ENCODE assay signal across 8 mouse cellular contexts in the genomic region with DNA sequence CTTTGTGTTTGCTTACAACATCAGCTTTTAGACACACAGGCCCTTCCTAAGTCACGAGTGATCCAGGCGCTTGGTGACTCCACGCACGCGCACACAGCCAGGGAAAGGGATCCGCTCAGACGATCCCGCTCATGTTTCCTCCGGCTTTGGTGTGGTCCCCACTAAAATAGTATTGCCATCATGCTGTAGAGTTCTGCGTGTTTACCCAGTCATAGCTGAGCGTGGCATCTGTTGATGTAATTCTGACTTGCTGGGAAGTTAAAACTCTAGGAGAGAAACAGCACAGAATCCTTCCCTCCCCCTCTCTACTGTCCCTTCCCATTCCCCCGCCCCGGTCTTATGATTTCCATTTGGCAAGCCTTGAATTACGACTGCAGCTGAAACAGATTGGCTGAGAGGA. TPM values are rescaled to one million over a fixed set of nuclear protein-coding genes. Genes with fewer than 3 reads are reported as not detected.
DNase-seq lines count a peak whose midpoint lies in the region; TF ChIP-seq lines count a peak whose summit lies in the region.
"Had no signal": no experiment of that assay in that cellular context is flagged by ENCODE, and none has a peak within 500 bp of the region (broad histone marks: within the 10 kb centered on the region; RNA-seq: fewer than 3 reads in every experiment).

No protein-coding gene starts in this region.

- peaks cover 12% of the 10 kb centered on the region for H3K4me1 ChIP-seq in embryonic fibroblast, embryonic 13.5 days (ENCODE audit: control insufficient read depth, insufficient read depth, low read length)

- no peak overlapping the region for H3K4me3 ChIP-seq in embryonic fibroblast, embryonic 13.5 days (ENCODE audit: insufficient read depth, low read length)
- peak overlapping the region; percentile 32 for H3K4me3 ChIP-seq in layer of hippocampus, adult 2 months
- H3K4me3 ChIP-seq: neural tube, embryonic 13.5 days had no signal

- DNase-seq in left cerebral cortex, adult 18-20 months (ENCODE audit: low spot score in 2 of 2), result peak; percentile 50 to 67
- no peak for DNase-seq in left cerebral cortex, adult 11 months (ENCODE audit: low spot score)
- DNase-seq in layer of hippocampus, adult 2 months (ENCODE audit: low spot score in 2 of 2), result peak; percentile 52 to 83
- peak; percentile 38 for DNase-seq in right cerebral cortex, postnatal 14 days
- no peak for DNase-seq in spleen, postnatal 4 days (ENCODE audit: low spot score in 2 of 2)
- DNase-seq in liver, result no peak

- TF ChIP-seq CTCF in embryonic fibroblast, embryonic 13.5 days (IDR thresholded peaks at IDR 0.05; ENCODE audit: borderline replicate concordance, insufficient read depth, low read length), result no peak
- no peak for TF ChIP-seq CTCF in layer of hippocampus, adult 2 months (conservative IDR thresholded peaks at IDR 0.05)

- 0 out of 2 replicates have a peak overlapping the region, but pooled peaks have one; percentile 0 for H3K27ac ChIP-seq in embryonic fibroblast, embryonic 13.5 days (ENCODE audit: insufficient read depth, low read length)
- H3K27ac ChIP-seq in layer of hippocampus, adult 2 months, result peak overlapping the region; percentile 79
- H3K27ac ChIP-seq: neural tube, embryonic 13.5 days had no signal

- TF ChIP-seq POLR2A in embryonic fibroblast, embryonic 13.5 days (IDR thresholded peaks at IDR 0.05; ENCODE audit: low read depth, low read length), result no peak

RNA-seq across cellular contexts. Expression of a gene that starts 40.3 kb away (rescaled TPM):
- total RNA-seq in left cerebral cortex, adult 18-20 months (2021), result 10 to 100 TPM; 17.5 to 18.1 TPM
- 35.6 and 43.8 TPM in 2 replicates for polyA plus RNA-seq in embryonic fibroblast, embryonic 13.5 days (2011; ENCODE audit: insufficient read length, low read depth, missing spikeins)
- 10 to 100 TPM; 19.9 to 24.4 TPM for total RNA-seq in layer of hippocampus, adult 2 months (2021)

Comparison
In these comparisons a context has a peak if more than half of its experiments do, and no peak if none do; other contexts are left out.
1. DNase-seq: peak in left cerebral cortex, adult 18-20 months (2 of 2), layer of hippocampus, adult 2 months (2 of 2) and right cerebral cortex, postnatal 14 days (single experiment); none in left cerebral cortex, adult 11 months (single experiment), spleen, postnatal 4 days (0 of 2) and liver (single experiment).